Mouse (Mus musculus) CH12.LX (cell line): ENCODE measurements around the gene Lep. TPM values are rescaled to one million over a fixed set of nuclear protein-coding genes. Genes with fewer than 3 reads are reported as not detected.

Experiments used
- DNase-seq: peaks from one replicate; pipeline ENCODE4 v3.0.0-alpha.2; 2013; ENCODE audit errors: extremely low read depth
- H3K27ac ChIP-seq: 2 replicates; pipeline ENCODE4 v1.5.1; 2012; ENCODE audit warnings: low read depth, mild to moderate bottlenecking, control low read depth, moderate library complexity; ENCODE audit not compliant: insufficient read depth
- H3K27me3 ChIP-seq: replicated peaks from 2 replicates; pipeline ENCODE3; 2012; ENCODE audit warnings: inconsistent platforms
- H3K36me3 ChIP-seq, 2 experiments: replicated peaks in 1 of 2; 2 replicates each; pipeline versions ENCODE3 to v1.6.1; 2012; ENCODE audit warnings: inconsistent platforms in 1 of 2, low read length in 1 of 2, mild to moderate bottlenecking in 1 of 2, mixed read lengths in 1 of 2, moderate library complexity in 1 of 2; ENCODE audit not compliant: control insufficient read depth in 1 of 2, insufficient read depth in 1 of 2
- H3K4me1 ChIP-seq, 2 experiments: 2 replicates each; pipeline ENCODE4 v1.6.1; 2012; ENCODE audit warnings: inconsistent platforms in 1 of 2, moderate library complexity in 1 of 2; ENCODE audit not compliant: insufficient read depth in 2 of 2, control insufficient read depth in 1 of 2
- H3K4me2 ChIP-seq: 2 replicates; pipeline ENCODE4 v1.6.1; 2012; ENCODE audit warnings: low read depth, mild to moderate bottlenecking, control low read depth; ENCODE audit not compliant: poor library complexity, insufficient read depth, severe bottlenecking
- H3K4me3 ChIP-seq, 3 experiments: fragments of 150-350 bp in 1 of 3; sonication (generic) in 1 of 3; replicated peaks in 1 of 3; 2 replicates each; pipeline versions ENCODE3 to v1.5.1; 2011 to 2012; ENCODE audit warnings: low read depth in 2 of 3, low read length in 2 of 3, mild to moderate bottlenecking in 2 of 3, moderate library complexity in 2 of 3, control low read depth in 1 of 3, improper control_type of control experiment in 1 of 3, inconsistent platforms in 1 of 3, mixed read lengths in 1 of 3; ENCODE audit not compliant: poor library complexity in 1 of 3
- H3K79me2 ChIP-seq: replicated peaks from 2 replicates; pipeline ENCODE4 v1.6.1; 2012; ENCODE audit warnings: mild to moderate bottlenecking, moderate library complexity; ENCODE audit not compliant: control insufficient read depth, poor library complexity, insufficient read depth, severe bottlenecking; ENCODE audit errors: extremely low read depth
- H3K9ac ChIP-seq: 2 replicates; pipeline ENCODE4 v1.6.1; 2012; ENCODE audit warnings: low read depth, mild to moderate bottlenecking, control low read depth, moderate library complexity; ENCODE audit not compliant: insufficient read depth
- H3K9me3 ChIP-seq: replicated peaks from 2 replicates; pipeline ENCODE3; 2012; ENCODE audit warnings: low read length, inconsistent platforms, mixed read lengths
- CHD1 ChIP-seq: IDR thresholded peaks from 2 replicates; pipeline ENCODE4 v1.6.1; 2012; ENCODE audit warnings: low read depth, low read length, improper control_type of control experiment, inconsistent platforms
- CTCF ChIP-seq, 2 experiments: IDR thresholded peaks in 1 of 2; conservative IDR thresholded peaks in 1 of 2; 2 replicates each; pipeline ENCODE4 v1.5.1; 2011 to 2012; ENCODE audit warnings: low read depth in 2 of 2, low read length in 2 of 2, improper control_type of control experiment in 1 of 2, inconsistent platforms in 1 of 2, mild to moderate bottlenecking in 1 of 2, moderate library complexity in 1 of 2
- EP300 ChIP-seq: IDR thresholded peaks from 2 replicates; pipeline ENCODE4 v1.6.1; 2011; ENCODE audit warnings: low read length, improper control_type of control experiment
- ETS1 ChIP-seq: conservative IDR thresholded peaks from 2 replicates; pipeline ENCODE4 v1.6.1; 2012; ENCODE audit warnings: low read depth, mild to moderate bottlenecking, inconsistent platforms, low read length, improper control_type of control experiment, moderate library complexity
- GABPA ChIP-seq: IDR thresholded peaks from 2 replicates; pipeline ENCODE4 v1.6.1; 2012; ENCODE audit warnings: low read depth, low read length, improper control_type of control experiment, inconsistent platforms; ENCODE audit not compliant: insufficient replicate concordance
- HCFC1 ChIP-seq: IDR thresholded peaks from 2 replicates; pipeline ENCODE4 v1.6.1; 2012; ENCODE audit warnings: low read depth, mild to moderate bottlenecking, inconsistent platforms, low read length, improper control_type of control experiment
- IRF4 ChIP-seq: IDR thresholded peaks from 2 replicates; pipeline ENCODE4 v1.6.1; 2014; ENCODE audit warnings: low read depth, mild to moderate bottlenecking, inconsistent platforms, low read length, improper control_type of control experiment
- JUN ChIP-seq: IDR thresholded peaks from 2 replicates; pipeline ENCODE4 v1.6.1; 2011; ENCODE audit warnings: low read depth, mild to moderate bottlenecking, low read length, improper control_type of control experiment, moderate library complexity; ENCODE audit not compliant: insufficient read depth
- MAX ChIP-seq: IDR thresholded peaks from 2 replicates; pipeline ENCODE4 v1.6.1; 2011; ENCODE audit warnings: low read length, improper control_type of control experiment
- MAZ ChIP-seq: IDR thresholded peaks from 2 replicates; pipeline ENCODE4 v1.6.1; 2012; ENCODE audit warnings: low read depth, mild to moderate bottlenecking, inconsistent platforms, low read length, improper control_type of control experiment, moderate library complexity
- MEF2A ChIP-seq: IDR thresholded peaks from 2 replicates; pipeline ENCODE4 v1.6.1; 2014; ENCODE audit warnings: low read depth, mild to moderate bottlenecking, inconsistent platforms, low read length, improper control_type of control experiment, borderline replicate concordance
- MXI1 ChIP-seq: IDR thresholded peaks from 2 replicates; pipeline ENCODE4 v1.6.1; 2011; ENCODE audit warnings: mild to moderate bottlenecking, low read depth, low read length, improper control_type of control experiment
- MYC ChIP-seq: IDR thresholded peaks from 2 replicates; pipeline ENCODE4 v1.6.1; 2011; ENCODE audit warnings: low read depth, mild to moderate bottlenecking, improper control_type of control experiment, low read length
- NELFE ChIP-seq: IDR thresholded peaks from 2 replicates; pipeline ENCODE4 v1.6.1; 2011; ENCODE audit warnings: low read depth, low read length, improper control_type of control experiment
- NRF1 ChIP-seq: IDR thresholded peaks from 2 replicates; pipeline ENCODE4 v1.6.1; 2014; ENCODE audit warnings: low read depth, mild to moderate bottlenecking, inconsistent platforms, low read length, improper control_type of control experiment, moderate library complexity
- PAX5 ChIP-seq: IDR thresholded peaks from 2 replicates; pipeline ENCODE4 v1.6.1; 2012; ENCODE audit warnings: low read length, inconsistent platforms, mixed read lengths
- POLR2A ChIP-seq: IDR thresholded peaks from 2 replicates; pipeline ENCODE4 v1.6.1; 2011; ENCODE audit warnings: low read depth, mild to moderate bottlenecking, improper control_type of control experiment, low read length
- POLR2AphosphoS2 ChIP-seq: IDR thresholded peaks from 2 replicates; pipeline ENCODE4 v1.6.1; 2011; ENCODE audit warnings: low read depth, low read length, improper control_type of control experiment
- RAD21 ChIP-seq: IDR thresholded peaks from 2 replicates; pipeline ENCODE4 v1.6.1; 2011; ENCODE audit warnings: low read depth, mild to moderate bottlenecking, low read length, improper control_type of control experiment, moderate library complexity
- RCOR1 ChIP-seq: conservative IDR thresholded peaks from 2 replicates; pipeline ENCODE4 v1.6.1; 2012; ENCODE audit warnings: low read depth, mild to moderate bottlenecking, inconsistent platforms, low read length, improper control_type of control experiment
- SIN3A ChIP-seq: IDR thresholded peaks from 2 replicates; pipeline ENCODE4 v1.6.1; 2012; ENCODE audit warnings: low read length, improper control_type of control experiment, inconsistent platforms
- SMC3 ChIP-seq: IDR thresholded peaks from 2 replicates; pipeline ENCODE4 v1.6.1; 2011; ENCODE audit warnings: low read depth, low read length, improper control_type of control experiment
- TBP ChIP-seq: conservative IDR thresholded peaks from 2 replicates; pipeline ENCODE4 v1.6.1; 2011; ENCODE audit warnings: low read depth, low read length, improper control_type of control experiment
- USF1 ChIP-seq: IDR thresholded peaks from 2 replicates; pipeline ENCODE4 v1.6.1; 2014; ENCODE audit warnings: low read depth, mild to moderate bottlenecking, inconsistent platforms, low read length, improper control_type of control experiment
- USF2 ChIP-seq: conservative IDR thresholded peaks from 2 replicates; pipeline ENCODE4 v1.6.1; 2011; ENCODE audit warnings: low read depth, low read length, improper control_type of control experiment
- ZC3H11A ChIP-seq: IDR thresholded peaks from 2 replicates; pipeline ENCODE4 v1.6.1; 2012; ENCODE audit warnings: low read depth, mild to moderate bottlenecking, inconsistent platforms, low read length, improper control_type of control experiment
- ZKSCAN1 ChIP-seq: IDR thresholded peaks from 2 replicates; pipeline ENCODE4 v1.6.1; 2012; ENCODE audit warnings: low read depth, inconsistent platforms, low read length, improper control_type of control experiment, borderline replicate concordance
- ZMIZ1 ChIP-seq: IDR thresholded peaks from 2 replicates; pipeline ENCODE4 v1.6.1; 2012; ENCODE audit warnings: low read depth, mild to moderate bottlenecking, inconsistent platforms, low read length, improper control_type of control experiment
- dilution Hi-C: fragments of 300-500 bp; cut with MboI; formaldehyde crosslinking; loops from 2 replicates; pipeline ENCODE4 v1.14.3; 2020; ENCODE audit warnings: low sequenced_read_pairs; ENCODE audit not compliant: extremely low pct_unique_long_range_greater_than_20kb, extremely low pct_ligation_motif_present
- in situ Hi-C: fragments of 300-500 bp; cut with MboI; formaldehyde crosslinking; loops from 3 replicates; pipeline ENCODE4 v1.14.3; 2019; ENCODE audit warnings: low sequenced_read_pairs, low pct_ligation_motif_present, low pct_unique_long_range_greater_than_20kb, mixed read lengths
- polyA plus RNA-seq: library from polyadenylated mRNA; unstranded; fragments of >175 nt; gene quantifications from 2 replicates; pipeline ENCODE4 v1.2.1, GENCODE M21; 2012; ENCODE audit warnings: low read depth; ENCODE audit not compliant: insufficient read length
- total RNA-seq, 2 experiments: library from RNA; depleted of rRNA; stranded (reverse); fragments of 300-350 nt in 1 of 2; fragments of >200 nt in 1 of 2; gene quantifications; 2 replicates each; pipeline ENCODE4 v1.2.3; 2012 to 2014

Gene Lep
- total and polyA plus RNA-seq, 3 experiments = not detected

DNA sequence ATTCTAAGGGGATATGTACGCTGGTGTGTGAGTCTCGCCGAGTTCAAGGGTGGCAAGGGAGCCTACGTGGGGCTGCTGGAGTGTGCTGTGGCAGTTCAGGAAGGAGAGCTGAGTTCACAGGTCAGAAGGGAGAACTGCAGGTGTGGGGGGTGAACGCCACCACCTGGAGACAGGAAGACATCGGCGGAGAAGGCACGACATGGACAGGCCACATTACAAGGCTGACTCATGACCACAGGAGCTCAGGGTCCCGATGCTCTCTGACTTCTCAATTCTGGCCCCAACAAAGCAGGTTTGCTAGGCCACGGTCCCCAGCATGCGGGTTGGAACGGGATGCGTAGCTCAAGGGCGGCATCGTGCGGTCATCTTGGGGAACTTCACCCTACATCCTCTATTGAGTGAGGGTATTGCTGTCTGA, 36.0 kb upstream of the Lep start:
- Histone ChIP-seq H3K79me2 (no peaks in the 10 kb centered on the region), H3K36me3 (no peaks in the 10 kb centered on the region), H3K4me1 (peaks cover 2 to 12% of the 10 kb centered on the region in 2 experiments; a peak in 2 of 4 replicates), H3K27ac (no peak overlapping the region), H3K4me3 (peak overlapping the region in 1 of 3 experiments; percentile 20), H3K4me2 (peak overlapping the region; percentile 73), H3K27me3 (peaks cover 68% of the 10 kb centered on the region), H3K9me3 (no peaks in the 10 kb centered on the region), H3K9ac (no peak overlapping the region)
- TF ChIP-seq ZC3H11A = peak; percentile 75
- TF ChIP-seq MXI1 = peak; percentile 32; the same call in 1 of the 2 replicates
- peak; percentile 90 for TF ChIP-seq SMC3
- peak; percentile 48; the same call in 1 of the 2 replicates for TF ChIP-seq NELFE
- TF ChIP-seq MYC = peak; percentile 68
- TF ChIP-seq NRF1 = 0 out of 2 replicates have a peak, but pooled peaks have one; percentile 10
- peak; percentile 99 for TF ChIP-seq RAD21
- TF ChIP-seq SIN3A = peak; percentile 47; the same call in 1 of the 2 replicates
- TF ChIP-seq MAX = peak; percentile 79
- no peak for TF ChIP-seq GABPA
- TF ChIP-seq POLR2A = no peak
- TF ChIP-seq CTCF (conservative IDR thresholded peaks at IDR 0.05 in 1 of 2, IDR thresholded peaks at IDR 0.05 in 1 of 2; ENCODE audit: low read depth in 2 of 2, low read length in 2 of 2) = peak; percentile 93 to 96
- TF ChIP-seq PAX5 = no peak
- no peak for TF ChIP-seq JUN
- TF ChIP-seq EP300 = no peak
- dilution Hi-C loops = no loop called here
- in situ Hi-C loops = loop anchor here (5.0 to 25.0 kb wide), 3 partner anchors 77 to 612 kb away; partner anchors contain the start of gene Arf5
- peak; percentile 83 for DNase-seq

DNA sequence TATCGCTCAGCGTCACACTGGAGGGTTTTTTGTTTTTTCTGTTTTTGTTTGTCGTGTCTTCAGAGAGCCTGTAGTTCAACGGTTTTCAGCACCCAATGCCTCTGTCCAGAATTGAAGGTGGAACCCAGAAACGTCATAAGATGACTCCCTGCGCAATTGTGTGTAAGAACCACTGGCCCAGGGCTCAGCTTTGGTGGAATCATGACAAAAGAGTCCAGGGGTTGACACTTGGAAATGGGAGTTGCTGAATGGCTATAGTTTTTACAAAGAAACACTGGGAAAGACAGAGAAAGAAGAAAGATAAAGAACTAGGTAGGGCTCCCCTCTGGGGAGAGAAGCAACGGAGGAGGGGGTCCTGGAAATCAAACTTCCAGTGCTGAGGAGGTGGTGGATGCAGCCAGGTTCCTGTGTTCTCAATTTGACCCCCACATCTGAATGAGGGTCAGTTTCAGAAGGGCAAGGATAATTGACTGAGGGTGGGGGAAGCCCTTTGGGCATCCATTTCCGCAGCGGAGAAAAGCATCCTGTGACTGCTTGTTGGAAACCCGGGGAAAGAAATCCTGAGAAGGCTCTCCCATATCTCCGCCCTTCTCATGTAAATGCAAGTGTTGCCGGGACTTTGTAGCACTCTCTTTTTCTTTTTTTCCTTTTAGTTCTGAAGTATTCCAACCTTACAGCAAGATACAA, 34.1 kb upstream of the Lep start:
- H3K4me1 ChIP-seq = peaks cover 2 to 12% of the 10 kb centered on the region in 2 experiments; a peak in 2 of 4 replicates
- H3K9ac ChIP-seq = no peak overlapping the region
- H3K36me3 ChIP-seq = no peaks in the 10 kb centered on the region
- in situ Hi-C loops (no loop called here), dilution Hi-C loops (no loop called here)
- H3K27ac ChIP-seq = no peak overlapping the region
- H3K9me3 ChIP-seq = peaks cover 8% of the 10 kb centered on the region
- H3K27me3 ChIP-seq = peaks cover 50% of the 10 kb centered on the region
- DNase-seq = no peak
- H3K4me2 ChIP-seq = no peak overlapping the region
- no peaks in the 10 kb centered on the region for H3K79me2 ChIP-seq
- no peak overlapping the region for H3K4me3 ChIP-seq
- TF ChIP-seq POLR2AphosphoS2 = no peak
- no peak for TF ChIP-seq MEF2A
- TF ChIP-seq NELFE = 0 out of 2 replicates have a peak, but pooled peaks have one; percentile 24
- TF ChIP-seq POLR2A = peak; percentile 42; the same call in 1 of the 2 replicates
- no peak for TF ChIP-seq HCFC1
- TF ChIP-seq IRF4 = peak; percentile 27; the same call in 1 of the 2 replicates
- no peak for TF ChIP-seq MAX
- TF ChIP-seq SMC3 = no peak
- TF ChIP-seq EP300 = no peak
- TF ChIP-seq MXI1 = no peak
- no peak for TF ChIP-seq RCOR1
- no peak for TF ChIP-seq RAD21
- TF ChIP-seq ZKSCAN1 = no peak
- TF ChIP-seq TBP = peak; percentile 91
- TF ChIP-seq PAX5 = no peak
- no peak for TF ChIP-seq MYC
- no peak for TF ChIP-seq USF1
- peak; percentile 27; the same call in 1 of the 2 replicates for TF ChIP-seq ZMIZ1
- TF ChIP-seq SIN3A = no peak
- TF ChIP-seq JUN = no peak
- no peak for TF ChIP-seq ETS1
- no peak for TF ChIP-seq GABPA
- no peak for TF ChIP-seq USF2
- TF ChIP-seq CTCF (conservative IDR thresholded peaks at IDR 0.05 in 1 of 2, IDR thresholded peaks at IDR 0.05 in 1 of 2; ENCODE audit: low read depth in 2 of 2, low read length in 2 of 2) = no peak
- no peak for TF ChIP-seq CHD1
- no peak for TF ChIP-seq NRF1
- TF ChIP-seq MAZ = no peak
